Mouse (Mus musculus) kidney, postnatal 0 days (tissue): Measurements from ENCODE around the gene Ppara. TPM values are rescaled to one million over a fixed set of nuclear protein-coding genes. Genes with fewer than 3 reads are reported as not detected.

ENCODE experiments used
- ATAC-seq: fragments of 200-750 bp; cut with Nextera tagmentation; replicated peaks from 2 replicates; pipeline ENCODE4 v1.8.0; 2017; ENCODE audit warnings: low read depth, moderate number of reproducible peaks, moderate TSS enrichment, moderate library complexity; ENCODE audit not compliant: low FRiP score
- DNase-seq: peaks from one replicate; pipeline ENCODE4 v3.0.0-alpha.2; 2016; ENCODE audit warnings: low spot score
- H3K27ac ChIP-seq: fragments of 300-500 bp; sonication (generic); 2 replicates; pipeline ENCODE4 v1.5.1; 2014; ENCODE audit warnings: mild to moderate bottlenecking
- H3K27me3 ChIP-seq: fragments of 300-500 bp; sonication (generic); 2 replicates; pipeline ENCODE4 v1.6.1; 2014; ENCODE audit warnings: low read length, mixed read lengths; ENCODE audit not compliant: insufficient read depth
- H3K36me3 ChIP-seq: fragments of 300-500 bp; sonication (generic); 2 replicates; pipeline ENCODE4 v1.6.1; 2014; ENCODE audit warnings: low read length, mixed read lengths; ENCODE audit not compliant: insufficient read depth
- H3K4me1 ChIP-seq: fragments of 300-500 bp; sonication (generic); replicated peaks from 2 replicates; pipeline ENCODE4 v1.6.1; 2014; ENCODE audit warnings: antibody characterized with exemption, low read length, mixed read lengths; ENCODE audit not compliant: insufficient read depth
- H3K4me2 ChIP-seq: fragments of 300-500 bp; sonication (generic); 2 replicates; pipeline ENCODE4 v1.6.1; 2014; ENCODE audit warnings: mild to moderate bottlenecking, low read length, moderate library complexity, mixed read lengths
- H3K4me3 ChIP-seq: fragments of 300-500 bp; sonication (generic); replicated peaks from 2 replicates; pipeline ENCODE4 v1.5.1; 2014; ENCODE audit warnings: low read depth, low read length
- H3K9ac ChIP-seq: fragments of 300-500 bp; sonication (generic); 2 replicates; pipeline ENCODE4 v1.6.1; 2014; ENCODE audit warnings: low read depth, low read length
- H3K9me3 ChIP-seq: fragments of 300-500 bp; sonication (generic); replicated peaks from 2 replicates; pipeline ENCODE4 v1.6.1; 2016; ENCODE audit warnings: low read length, inconsistent platforms, mixed read lengths
- CTCF ChIP-seq: IDR thresholded peaks from 2 replicates; pipeline ENCODE4 v1.5.1; 2016; ENCODE audit warnings: antibody characterized with exemption, low read depth, mild to moderate bottlenecking, moderate library complexity
- WGBS: fragments of 180-500 bp; shearing (Covaris S2); extraction: QIAGEN DNeasy Blood & Tissue Kit; methylation state at CpG from one replicate; pipeline ENCODE4 v1.1.7; 2014; 5-methylcytosine and 5-hydroxymethylcytosine counted together
- polyA plus RNA-seq: library from polyadenylated mRNA; unstranded; fragments of >200 nt; fragmentation: Nextera tagmentation; extraction: Ambion mirVana; gene quantifications from 2 replicates; pipeline ENCODE4 v1.2.1, GENCODE M21; 2015

The Ppara gene
- polyA plus RNA-seq, 1 experiment from 2014 or later = 12.0 TPM

GRCm38 (mm10) chr15:85748466-85748865, 13.7 kb downstream of the Ppara start:
- H3K4me2 ChIP-seq = no peak overlapping the region
- H3K36me3 ChIP-seq = no peaks in the 10 kb centered on the region
- peaks cover 6% of the 10 kb centered on the region; the same call in 1 of the 2 replicates for H3K4me1 ChIP-seq
- no peaks in the 10 kb centered on the region for H3K27me3 ChIP-seq
- no peaks in the 10 kb centered on the region; the same call in 1 of the 2 replicates for H3K9me3 ChIP-seq
- no peak overlapping the region for H3K9ac ChIP-seq
- H3K27ac ChIP-seq = no peak overlapping the region
- H3K4me3 ChIP-seq = no peak overlapping the region
- no peak for TF ChIP-seq CTCF
- no peak for ATAC-seq
- 85% methylated on average over 3 of the region's 3 CpGs for WGBS
- DNase-seq = no peak

- H3K27me3 ChIP-seq = no peaks in the 10 kb centered on the region
- H3K9me3 ChIP-seq = no peaks in the 10 kb centered on the region; the same call in 1 of the 2 replicates
- H3K36me3 ChIP-seq = no peaks in the 10 kb centered on the region
- no peak for TF ChIP-seq CTCF
- DNase-seq (no peak), ATAC-seq (no peak)
- H3K27ac ChIP-seq = no peak overlapping the region
- no peak overlapping the region for H3K9ac ChIP-seq
- no peak overlapping the region for H3K4me3 ChIP-seq
- H3K4me1 ChIP-seq = peaks cover 6% of the 10 kb centered on the region; the same call in 1 of the 2 replicates
- H3K4me2 ChIP-seq = no peak overlapping the region
- 93% methylated on average over 9 of the region's 9 CpGs for WGBS
These were observed 14.4 kb downstream of the Ppara start for GRCm38 (mm10) chr15:85749141-85749540.

GRCm38 (mm10) chr15:85750115-85750514, 15.3 kb downstream of the Ppara start:
- ATAC-seq = no peak
- no peaks in the 10 kb centered on the region for H3K27me3 ChIP-seq
- whole genome bisulfite sequencing = 82% methylated on average over 5 of the region's 5 CpGs

GRCm38 (mm10) chr15:85752655-85753054, 17.9 kb downstream of the Ppara start:
- no peak overlapping the region for H3K27ac ChIP-seq
- no peak overlapping the region for H3K9ac ChIP-seq
- no peaks in the 10 kb centered on the region for H3K27me3 ChIP-seq
- H3K4me1 ChIP-seq = no peaks in the 10 kb centered on the region
- H3K9me3 ChIP-seq = no peaks in the 10 kb centered on the region; the same call in 1 of the 2 replicates
- no peak for TF ChIP-seq CTCF
- ATAC-seq (no peak), DNase-seq (no peak)
- no peak overlapping the region for H3K4me3 ChIP-seq
- no peak overlapping the region for H3K4me2 ChIP-seq
- WGBS = 71% methylated on average over 2 of the region's 2 CpGs
- H3K36me3 ChIP-seq = no peaks in the 10 kb centered on the region

More at GRCm38 (mm10) chr15:85750115-85750514, 15.3 kb downstream of the Ppara start:
- Histone ChIP-seq H3K4me1 (peaks cover 6% of the 10 kb centered on the region; the same call in 1 of the 2 replicates), H3K4me2 (no peak overlapping the region), H3K4me3 (no peak overlapping the region), H3K36me3 (no peaks in the 10 kb centered on the region), H3K9ac (no peak overlapping the region), H3K9me3 (no peaks in the 10 kb centered on the region; the same call in 1 of the 2 replicates), H3K27ac (no peak overlapping the region)
- DNase-seq = no peak
- TF ChIP-seq CTCF = no peak

- DNase-seq (no peak), ATAC-seq (no peak)
- Histone ChIP-seq H3K27me3 (no peaks in the 10 kb centered on the region), H3K4me2 (no peak overlapping the region), H3K36me3 (no peaks in the 10 kb centered on the region), H3K9me3 (no peaks in the 10 kb centered on the region; the same call in 1 of the 2 replicates), H3K4me1 (no peaks in the 10 kb centered on the region), H3K4me3 (no peak overlapping the region), H3K27ac (no peak overlapping the region), H3K9ac (no peak overlapping the region)
- WGBS = 90% methylated on average over 1 of the region's 1 CpGs
- no peak for TF ChIP-seq CTCF
These were observed 19.4 kb downstream of the Ppara start for GRCm38 (mm10) chr15:85754033-85754650.

GRCm38 (mm10) chr15:85755214-85755613, 20.4 kb downstream of the Ppara start:
- no peak overlapping the region for H3K27ac ChIP-seq
- no peak overlapping the region for H3K9ac ChIP-seq
- 57% methylated on average over 6 of the region's 6 CpGs for WGBS

GRCm38 (mm10) chr15:85756611-85757010, 21.8 kb downstream of the Ppara start:
- H3K27me3 ChIP-seq = no peaks in the 10 kb centered on the region
- no peaks in the 10 kb centered on the region; the same call in 1 of the 2 replicates for H3K9me3 ChIP-seq
- TF ChIP-seq CTCF = no peak
- H3K4me1 ChIP-seq = no peaks in the 10 kb centered on the region
- 88% methylated on average over 7 of the region's 7 CpGs for WGBS
- H3K9ac ChIP-seq = no peak overlapping the region
- no peak for DNase-seq
- no peak for ATAC-seq
- H3K27ac ChIP-seq = no peak overlapping the region
- H3K4me3 ChIP-seq = no peak overlapping the region
- no peaks in the 10 kb centered on the region for H3K36me3 ChIP-seq
- no peak overlapping the region for H3K4me2 ChIP-seq

More at GRCm38 (mm10) chr15:85755214-85755613, 20.4 kb downstream of the Ppara start:
- Histone ChIP-seq H3K4me1 (no peaks in the 10 kb centered on the region), H3K36me3 (no peaks in the 10 kb centered on the region), H3K27me3 (no peaks in the 10 kb centered on the region), H3K9me3 (no peaks in the 10 kb centered on the region; the same call in 1 of the 2 replicates), H3K4me2 (no peak overlapping the region), H3K4me3 (no peak overlapping the region)
- no peak for ATAC-seq
- no peak for DNase-seq
- no peak for TF ChIP-seq CTCF
